Mouse (Mus musculus): Measurements from ENCODE around the gene Prrc2c. TPM values are rescaled to one million over a fixed set of nuclear protein-coding genes. Genes with fewer than 3 reads are reported as not detected.
"Not testable (repeated sequence)": the region's sequence is repeated elsewhere in the genome, so short reads cannot be mapped to it uniquely, and the experiment has no call there.

Gene Prrc2c
- total RNA-seq (2021): 100 to 1,000 TPM; 172 to 179 TPM
- long read RNA-seq, partial matches to known transcripts: 1 of 33 reads
- long read RNA-seq, other reads (novel, unspliced or antisense): 30 of 33 reads

- DNase-seq (ENCODE audit: low spot score in 2 of 2): peak; percentile 99 to 100
Measured at GRCm38 (mm10) chr1:162740401-162740835, at the start of gene Prrc2c. Prrc2c (minus strand) TSS chr1:162740556.

GRCm38 (mm10) chr1:162785222-162785621 is 44.9 kb upstream of the Prrc2c start:
- DNase-seq (ENCODE audit: low spot score in 2 of 2): no peak

GRCm38 (mm10) chr1:162783669-162784248 is 43.4 kb upstream of the Prrc2c start:
- no peak for DNase-seq (ENCODE audit: low spot score in 2 of 2)

- not testable (repeated sequence) for DNase-seq (ENCODE audit: low spot score in 2 of 2)
Measured at GRCm38 (mm10) chr1:162781035-162781434, 40.7 kb upstream of the Prrc2c start.

GRCm38 (mm10) chr1:162777943-162778538 is 37.7 kb upstream of the Prrc2c start:
- DNase-seq (ENCODE audit: low spot score in 2 of 2): no peak

GRCm38 (mm10) chr1:162773661-162774060 is 33.3 kb upstream of the Prrc2c start:
- DNase-seq (ENCODE audit: low spot score in 2 of 2): no peak

GRCm38 (mm10) chr1:162771617-162772360 is 31.4 kb upstream of the Prrc2c start:
- DNase-seq (ENCODE audit: low spot score in 2 of 2): no peak

- no peak for DNase-seq (ENCODE audit: low spot score in 2 of 2)
Measured at GRCm38 (mm10) chr1:162752009-162752408, 11.7 kb upstream of the Prrc2c start.

GRCm38 (mm10) chr1:162749607-162750006 is 9.3 kb upstream of the Prrc2c start:
- DNase-seq (ENCODE audit: low spot score in 2 of 2): peak; percentile 10 to 23

- DNase-seq (ENCODE audit: low spot score in 2 of 2): no peak
Measured at GRCm38 (mm10) chr1:162748761-162749160, 8.4 kb upstream of the Prrc2c start.

GRCm38 (mm10) chr1:162739831-162740394 is 443 bp downstream of the Prrc2c start:
- no peak for DNase-seq (ENCODE audit: low spot score in 2 of 2)

GRCm38 (mm10) chr1:162739406-162739805 is 950 bp downstream of the Prrc2c start:
- peak; percentile 24 to 38 for DNase-seq (ENCODE audit: low spot score in 2 of 2)

- no peak for DNase-seq (ENCODE audit: low spot score in 2 of 2)
Measured at GRCm38 (mm10) chr1:162738472-162738871, 1.9 kb downstream of the Prrc2c start.

- DNase-seq (ENCODE audit: low spot score in 2 of 2): no peak
Measured at GRCm38 (mm10) chr1:162735084-162735483, 5.3 kb downstream of the Prrc2c start.

- no peak for DNase-seq (ENCODE audit: low spot score in 2 of 2)
Measured at GRCm38 (mm10) chr1:162734283-162734682, 6.1 kb downstream of the Prrc2c start.

GRCm38 (mm10) chr1:162732041-162732440 is 8.3 kb downstream of the Prrc2c start:
- no peak for DNase-seq (ENCODE audit: low spot score in 2 of 2)

GRCm38 (mm10) chr1:162729436-162729835 is 10.9 kb downstream of the Prrc2c start:
- DNase-seq (ENCODE audit: low spot score in 2 of 2): no peak

GRCm38 (mm10) chr1:162727981-162728380 is 12.4 kb downstream of the Prrc2c start:
- DNase-seq (ENCODE audit: low spot score in 2 of 2): no peak

GRCm38 (mm10) chr1:162723610-162724009 is 16.7 kb downstream of the Prrc2c start:
- no peak for DNase-seq (ENCODE audit: low spot score in 2 of 2)

- no peak for DNase-seq (ENCODE audit: low spot score in 2 of 2)
Measured at GRCm38 (mm10) chr1:162720645-162721044, 19.7 kb downstream of the Prrc2c start.

- no peak for DNase-seq (ENCODE audit: low spot score in 2 of 2)
Measured at GRCm38 (mm10) chr1:162700389-162701066, 39.8 kb downstream of the Prrc2c start.

All from layer of hippocampus, postnatal 10 days (tissue).